Mouse (Mus musculus): ENCODE measurements around the gene Fam110c. TPM values are rescaled to one million over a fixed set of nuclear protein-coding genes. Genes with fewer than 3 reads are reported as not detected.

Gene Fam110c
- polyA plus RNA-seq (2015; fragmentation: Nextera tagmentation; extraction: Ambion mirVana) = 6.9 and 7.2 TPM in 2 replicates

DNA sequence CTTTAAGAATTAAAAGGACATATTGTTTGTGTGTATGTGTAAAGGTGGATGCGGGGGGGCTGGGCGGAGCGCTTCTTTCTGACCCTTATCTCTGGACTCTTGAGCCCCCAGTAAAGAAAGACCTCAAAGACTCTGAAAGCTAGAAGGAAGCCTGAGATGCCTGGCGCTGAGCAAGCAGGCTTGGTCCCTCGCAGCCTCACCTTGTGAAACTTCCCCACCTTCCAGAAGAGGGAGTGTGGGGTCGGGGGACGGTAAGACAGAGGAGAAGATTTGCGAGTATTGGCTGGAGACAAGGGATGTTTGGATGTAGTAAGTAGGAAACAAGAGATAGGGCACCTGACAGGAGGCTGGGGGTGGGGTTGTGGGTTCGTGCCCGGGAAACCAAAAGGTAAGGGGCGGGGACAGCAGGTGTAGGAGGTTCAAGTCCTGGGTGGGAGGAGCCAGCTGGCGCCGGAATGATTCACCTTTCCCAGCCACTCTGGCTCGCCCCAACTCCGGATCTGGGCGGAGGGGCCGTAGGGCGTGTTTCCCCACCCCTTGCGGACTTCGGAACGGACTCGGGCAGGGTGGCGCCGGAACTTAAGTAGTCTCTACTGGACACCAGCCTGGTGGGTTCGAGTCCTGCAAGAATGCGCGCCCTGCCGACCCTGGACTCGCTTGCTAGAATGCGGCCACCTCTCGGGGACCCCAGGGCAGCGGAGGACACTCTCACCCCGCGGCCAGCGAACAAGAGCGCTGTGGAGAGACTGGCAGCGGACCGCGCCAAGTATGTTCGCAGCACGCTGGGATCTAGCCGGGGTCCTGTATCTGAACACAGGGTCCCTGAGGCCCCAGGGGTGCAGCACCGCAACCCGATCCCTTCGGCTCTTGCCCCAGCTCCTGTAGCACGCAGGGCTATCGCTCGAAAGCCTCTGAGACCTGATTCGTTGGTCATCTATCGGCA, at the start of gene Fam110c:
Gene Fam110c (plus strand): TSS at position 450 of the 943 bp plus-strand sequence.
- ATAC-seq (peak; percentile 89), DNase-seq (peak; percentile 85)
- Histone ChIP-seq H3K27ac (ENCODE audit: low read depth) (peak within 1 kb of the TSS; percentile 80), H3K4me2 (ENCODE audit: low read depth, low read length) (peak within 1 kb of the TSS; percentile 90), H3K4me1 (ENCODE audit: insufficient read depth) (peaks cover 17% of the 10 kb centered on the region), H3K36me3 (replicated peaks; ENCODE audit: insufficient read depth, low read length) (no peaks in the 10 kb centered on the region), H3K9me3 (ENCODE audit: low read length) (no peaks in the 10 kb centered on the region), H3K4me3 (ENCODE audit: low read depth, low read length) (peak within 1 kb of the TSS; percentile 71), H3K27me3 (ENCODE audit: insufficient read depth, low read length) (0 out of 2 replicates have a peak, but pooled peaks cover 3% of the 10 kb centered on the region), H3K9ac (replicated peaks) (peak within 1 kb of the TSS; percentile 76)
- 3% methylated on average over 47 of the region's 50 CpGs for WGBS (ENCODE audit: insufficient replicate concordance)
- TF ChIP-seq EP300 (IDR thresholded peaks at IDR 0.05; ENCODE audit: low read depth) (peak; percentile 43; the same call in 1 of the 2 replicates), CTCF (IDR thresholded peaks at IDR 0.05; ENCODE audit: low read depth) (peak; percentile 28)

DNA sequence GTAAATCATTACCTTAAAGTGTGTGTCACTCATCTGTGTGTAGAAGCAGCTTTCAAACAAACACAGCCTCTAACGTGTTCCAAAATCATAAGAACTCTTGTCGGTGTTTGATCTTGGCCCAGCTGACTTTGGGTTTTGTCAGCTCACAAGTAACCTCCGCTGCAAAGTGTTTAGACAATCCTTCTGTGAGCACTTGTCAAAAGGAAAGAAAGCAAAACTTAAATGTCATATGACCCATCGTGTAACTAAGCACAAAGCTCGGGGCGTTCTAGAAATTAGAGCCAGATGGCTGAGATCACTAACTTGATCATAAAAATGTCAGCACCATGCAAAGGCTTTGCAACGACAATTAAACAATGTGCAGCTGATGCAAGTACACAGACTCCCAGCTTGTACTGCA, 47.2 kb upstream of the Fam110c start:
- no peak for DNase-seq
- TF ChIP-seq EP300 (IDR thresholded peaks at IDR 0.05; ENCODE audit: low read depth) = no peak
- no peak for TF ChIP-seq CTCF (IDR thresholded peaks at IDR 0.05; ENCODE audit: low read depth)

GRCm38 (mm10) chr12:31052066-31052465, 21.6 kb upstream of the Fam110c start:
- no peak for TF ChIP-seq CTCF (IDR thresholded peaks at IDR 0.05; ENCODE audit: low read depth)
- TF ChIP-seq EP300 (IDR thresholded peaks at IDR 0.05; ENCODE audit: low read depth) = no peak
- DNase-seq = no peak
- no peak overlapping the region for H3K27ac ChIP-seq (ENCODE audit: low read depth)
- no peaks in the 10 kb centered on the region for H3K27me3 ChIP-seq (ENCODE audit: insufficient read depth, low read length)
- no peak overlapping the region for H3K4me2 ChIP-seq (ENCODE audit: low read depth, low read length)
- no peaks in the 10 kb centered on the region for H3K36me3 ChIP-seq (replicated peaks; ENCODE audit: insufficient read depth, low read length)
- H3K4me1 ChIP-seq (ENCODE audit: insufficient read depth) = no peaks in the 10 kb centered on the region
- H3K4me3 ChIP-seq (ENCODE audit: low read depth, low read length) = no peak overlapping the region
- ATAC-seq = no peak
- no peak overlapping the region for H3K9ac ChIP-seq (replicated peaks)
- 78% methylated on average over 4 of the region's 4 CpGs for WGBS (ENCODE audit: insufficient replicate concordance)
- no peaks in the 10 kb centered on the region for H3K9me3 ChIP-seq (ENCODE audit: low read length)

More for the DNA sequence above, 47.2 kb upstream of the Fam110c start:
- Histone ChIP-seq H3K27me3 (ENCODE audit: insufficient read depth, low read length) (no peaks in the 10 kb centered on the region), H3K9ac (replicated peaks) (no peak overlapping the region), H3K4me1 (ENCODE audit: insufficient read depth) (no peaks in the 10 kb centered on the region), H3K9me3 (ENCODE audit: low read length) (no peaks in the 10 kb centered on the region), H3K4me2 (ENCODE audit: low read depth, low read length) (no peak overlapping the region), H3K36me3 (replicated peaks; ENCODE audit: insufficient read depth, low read length) (no peaks in the 10 kb centered on the region), H3K27ac (ENCODE audit: low read depth) (no peak overlapping the region), H3K4me3 (ENCODE audit: low read depth, low read length) (no peak overlapping the region)
- ATAC-seq = no peak
- WGBS (ENCODE audit: insufficient replicate concordance) = 74% methylated on average over 7 of the region's 7 CpGs

DNA sequence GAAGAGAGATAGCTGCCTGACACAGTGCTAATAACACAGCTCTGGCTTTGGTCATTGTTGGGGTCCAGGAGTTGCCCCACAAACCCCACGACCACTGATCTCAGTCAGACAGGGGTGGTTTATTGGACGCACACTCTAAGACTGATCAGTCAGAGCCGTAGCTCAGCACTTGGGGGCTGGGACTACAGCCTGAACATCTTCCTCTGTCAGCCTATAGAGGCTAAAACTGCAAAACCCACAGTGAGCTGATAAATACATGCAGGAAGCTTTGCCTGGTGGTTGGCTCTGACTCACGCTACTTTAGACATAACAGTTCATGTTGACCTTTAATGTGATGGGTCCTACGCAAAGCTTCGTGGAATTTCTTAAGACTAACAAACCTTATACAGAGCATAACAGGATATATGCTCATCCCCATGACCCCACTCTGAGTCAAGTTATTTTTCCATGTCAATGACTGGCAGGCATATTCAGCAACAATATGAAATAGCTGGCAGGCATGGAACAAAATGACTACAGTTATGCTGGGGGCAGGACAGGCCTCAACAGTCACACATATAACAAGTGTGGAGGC, 17.3 kb upstream of the Fam110c start:
- Histone ChIP-seq H3K4me2 (ENCODE audit: low read depth, low read length) (no peak overlapping the region), H3K4me1 (ENCODE audit: insufficient read depth) (no peaks in the 10 kb centered on the region), H3K9ac (replicated peaks) (no peak overlapping the region), H3K27ac (ENCODE audit: low read depth) (no peak overlapping the region), H3K9me3 (ENCODE audit: low read length) (no peaks in the 10 kb centered on the region), H3K36me3 (replicated peaks; ENCODE audit: insufficient read depth, low read length) (no peaks in the 10 kb centered on the region), H3K27me3 (ENCODE audit: insufficient read depth, low read length) (no peaks in the 10 kb centered on the region), H3K4me3 (ENCODE audit: low read depth, low read length) (no peak overlapping the region)
- ATAC-seq (no peak), DNase-seq (no peak)
- TF ChIP-seq CTCF (IDR thresholded peaks at IDR 0.05; ENCODE audit: low read depth) = no peak
- TF ChIP-seq EP300 (IDR thresholded peaks at IDR 0.05; ENCODE audit: low read depth) = no peak
- WGBS (ENCODE audit: insufficient replicate concordance) = 60% methylated on average over 6 of the region's 6 CpGs

DNA sequence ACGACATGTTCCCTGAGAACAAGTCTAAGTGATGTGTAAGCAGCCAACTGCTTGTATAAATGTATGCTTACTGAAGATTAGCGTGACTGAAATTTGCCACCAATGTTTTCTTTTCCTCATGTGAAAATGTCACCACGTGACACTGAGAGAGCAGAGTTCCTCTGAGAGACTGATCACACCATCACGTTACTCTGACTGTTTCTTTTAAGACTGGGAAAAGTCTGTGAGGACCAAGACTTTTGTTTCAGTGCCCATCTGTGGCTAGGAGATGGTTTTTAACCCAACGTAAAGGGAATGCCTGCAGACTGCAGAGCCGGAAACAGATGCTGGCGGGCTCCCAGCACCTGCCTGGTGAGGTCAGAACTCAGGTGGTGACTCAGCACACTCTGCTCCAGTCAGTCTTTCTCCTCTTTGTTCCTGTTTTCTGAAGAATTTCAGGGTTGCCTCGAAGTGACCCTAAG, 14.2 kb upstream of the Fam110c start:
- Histone ChIP-seq H3K9ac (replicated peaks) (no peak overlapping the region), H3K27me3 (ENCODE audit: insufficient read depth, low read length) (no peaks in the 10 kb centered on the region), H3K36me3 (replicated peaks; ENCODE audit: insufficient read depth, low read length) (no peaks in the 10 kb centered on the region), H3K4me2 (ENCODE audit: low read depth, low read length) (no peak overlapping the region), H3K4me1 (ENCODE audit: insufficient read depth) (no peaks in the 10 kb centered on the region), H3K9me3 (ENCODE audit: low read length) (no peaks in the 10 kb centered on the region), H3K4me3 (ENCODE audit: low read depth, low read length) (no peak overlapping the region), H3K27ac (ENCODE audit: low read depth) (no peak overlapping the region)
- no peak for ATAC-seq
- TF ChIP-seq EP300 (IDR thresholded peaks at IDR 0.05; ENCODE audit: low read depth) (no peak), CTCF (IDR thresholded peaks at IDR 0.05; ENCODE audit: low read depth) (no peak)
- 36% methylated on average over 8 of the region's 8 CpGs for WGBS (ENCODE audit: insufficient replicate concordance)
- DNase-seq = no peak

GRCm38 (mm10) chr12:31060245-31060644, 13.4 kb upstream of the Fam110c start:
- no peak for ATAC-seq
- no peak overlapping the region for H3K9ac ChIP-seq (replicated peaks)
- no peak overlapping the region for H3K4me2 ChIP-seq (ENCODE audit: low read depth, low read length)
- no peak overlapping the region for H3K27ac ChIP-seq (ENCODE audit: low read depth)
- no peak overlapping the region for H3K4me3 ChIP-seq (ENCODE audit: low read depth, low read length)
- H3K4me1 ChIP-seq (ENCODE audit: insufficient read depth) = no peaks in the 10 kb centered on the region
- no peaks in the 10 kb centered on the region for H3K36me3 ChIP-seq (replicated peaks; ENCODE audit: insufficient read depth, low read length)
- no peaks in the 10 kb centered on the region for H3K9me3 ChIP-seq (ENCODE audit: low read length)
- no peaks in the 10 kb centered on the region for H3K27me3 ChIP-seq (ENCODE audit: insufficient read depth, low read length)
- TF ChIP-seq CTCF (IDR thresholded peaks at IDR 0.05; ENCODE audit: low read depth) (no peak), EP300 (IDR thresholded peaks at IDR 0.05; ENCODE audit: low read depth) (no peak)
- WGBS (ENCODE audit: insufficient replicate concordance) = 64% methylated on average over 8 of the region's 8 CpGs
- no peak for DNase-seq
